Mouse (Mus musculus): ENCODE measurements around the gene 4930402F06Rik.

DNA sequence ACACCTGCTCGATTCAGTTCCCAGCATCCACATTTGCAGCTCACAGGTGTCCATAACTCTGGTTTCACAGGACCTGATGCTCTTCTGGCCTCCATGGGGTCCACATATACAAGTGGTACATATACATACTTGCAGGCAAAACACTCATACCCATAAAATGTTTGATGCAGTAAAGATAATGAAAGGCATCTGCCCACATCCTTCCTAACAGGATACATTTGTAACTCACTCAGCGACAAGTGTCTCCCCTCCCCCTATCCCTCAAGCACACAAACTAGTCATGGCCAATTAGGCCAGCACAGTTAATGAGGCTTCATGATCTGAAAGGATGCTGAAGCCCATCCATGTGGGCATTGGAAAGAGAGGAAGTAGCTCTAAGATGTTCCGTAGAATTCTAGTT lies 25.4 kb upstream of the 4930402F06Rik start:
- TF ChIP-seq CTCF (IDR thresholded peaks at IDR 0.05; ENCODE audit: low read depth, low read length) (no peak), POLR2A (IDR thresholded peaks at IDR 0.05; ENCODE audit: insufficient read depth, low read length) (no peak)

Measured in ES-Bruce4 (cell line).